Mouse (Mus musculus) midbrain, embryonic 12.5 days (tissue): ENCODE measurements around the gene Sumo2. TPM values are rescaled to one million over a fixed set of nuclear protein-coding genes. Genes with fewer than 3 reads are reported as not detected.

Experiments
- ATAC-seq: fragments of 200-750 bp; cut with Nextera tagmentation; 2 replicates; pipeline ENCODE4 v1.8.0; 2017; ENCODE audit warnings: low read depth, moderate TSS enrichment, moderate library complexity; ENCODE audit not compliant: low FRiP score
- H3K27ac ChIP-seq: fragments of 300-500 bp; sonication (generic); replicated peaks from 2 replicates; pipeline ENCODE4 v1.5.1; 2016; ENCODE audit warnings: mild to moderate bottlenecking
- H3K27me3 ChIP-seq: fragments of 300-500 bp; sonication (generic); 2 replicates; pipeline ENCODE4 v1.6.1; 2016; ENCODE audit warnings: mild to moderate bottlenecking
- H3K36me3 ChIP-seq: fragments of 300-500 bp; sonication (generic); 2 replicates; pipeline ENCODE4 v1.6.1; 2016
- H3K4me1 ChIP-seq: fragments of 300-500 bp; sonication (generic); 2 replicates; pipeline ENCODE4 v1.6.1; 2016
- H3K4me2 ChIP-seq: fragments of 300-500 bp; sonication (generic); replicated peaks from 2 replicates; pipeline ENCODE4 v1.6.1; 2016; ENCODE audit warnings: mild to moderate bottlenecking, moderate library complexity
- H3K4me3 ChIP-seq: fragments of 300-500 bp; sonication (generic); 2 replicates; pipeline ENCODE4 v1.5.1; 2016; ENCODE audit warnings: mild to moderate bottlenecking
- H3K9ac ChIP-seq: fragments of 300-500 bp; sonication (generic); replicated peaks from 2 replicates; pipeline ENCODE4 v1.6.1; 2016; ENCODE audit warnings: mild to moderate bottlenecking, moderate library complexity
- H3K9me3 ChIP-seq: fragments of 300-500 bp; sonication (generic); 2 replicates; pipeline ENCODE4 v1.6.1; 2016; ENCODE audit warnings: mild to moderate bottlenecking
- WGBS: fragments of 180-500 bp; shearing (Covaris S2); methylation state at CpG from one replicate; pipeline ENCODE4 v1.1.7; 2016; 5-methylcytosine and 5-hydroxymethylcytosine counted together
- polyA plus RNA-seq: library from polyadenylated mRNA; unstranded; fragments of >200 nt; fragmentation: Nextera tagmentation; extraction: Ambion mirVana; gene quantifications from 2 replicates; pipeline ENCODE4 v1.2.1, GENCODE M21; 2016

Sumo2 gene
- 1,412 and 1,429 TPM in 2 replicates for polyA plus RNA-seq

- no peaks in the 10 kb centered on the region for H3K27me3 ChIP-seq
- WGBS = 2% methylated on average over 51 of the region's 70 CpGs
- no peaks in the 10 kb centered on the region for H3K9me3 ChIP-seq
- peak within 1 kb of the TSS; percentile 90 for H3K9ac ChIP-seq
- peak within 1 kb of the TSS; percentile 77 for H3K4me3 ChIP-seq
- H3K27ac ChIP-seq = peak within 1 kb of the TSS; percentile 100
- peak; percentile 92 for ATAC-seq
- H3K36me3 ChIP-seq = peaks cover 25% of the 10 kb centered on the region
- H3K4me1 ChIP-seq = peaks cover 17% of the 10 kb centered on the region
- peak within 1 kb of the TSS; percentile 69 for H3K4me2 ChIP-seq
Measured at GRCm38 (mm10) chr11:115536038-115536681, at the start of gene Sumo2. Gene Sumo2, minus strand, starts transcription at chr11:115536276.

- 89% methylated on average over 7 of the region's 7 CpGs for WGBS
- Histone ChIP-seq H3K4me3 (no peak overlapping the region), H3K9ac (no peak overlapping the region), H3K4me1 (no peaks in the 10 kb centered on the region), H3K4me2 (no peak overlapping the region), H3K9me3 (no peaks in the 10 kb centered on the region), H3K27me3 (no peaks in the 10 kb centered on the region), H3K27ac (no peak overlapping the region), H3K36me3 (peaks cover 96% of the 10 kb centered on the region)
- ATAC-seq = no peak
Measured at GRCm38 (mm10) chr11:115585573-115586100, 49.6 kb upstream of the Sumo2 start.

DNA sequence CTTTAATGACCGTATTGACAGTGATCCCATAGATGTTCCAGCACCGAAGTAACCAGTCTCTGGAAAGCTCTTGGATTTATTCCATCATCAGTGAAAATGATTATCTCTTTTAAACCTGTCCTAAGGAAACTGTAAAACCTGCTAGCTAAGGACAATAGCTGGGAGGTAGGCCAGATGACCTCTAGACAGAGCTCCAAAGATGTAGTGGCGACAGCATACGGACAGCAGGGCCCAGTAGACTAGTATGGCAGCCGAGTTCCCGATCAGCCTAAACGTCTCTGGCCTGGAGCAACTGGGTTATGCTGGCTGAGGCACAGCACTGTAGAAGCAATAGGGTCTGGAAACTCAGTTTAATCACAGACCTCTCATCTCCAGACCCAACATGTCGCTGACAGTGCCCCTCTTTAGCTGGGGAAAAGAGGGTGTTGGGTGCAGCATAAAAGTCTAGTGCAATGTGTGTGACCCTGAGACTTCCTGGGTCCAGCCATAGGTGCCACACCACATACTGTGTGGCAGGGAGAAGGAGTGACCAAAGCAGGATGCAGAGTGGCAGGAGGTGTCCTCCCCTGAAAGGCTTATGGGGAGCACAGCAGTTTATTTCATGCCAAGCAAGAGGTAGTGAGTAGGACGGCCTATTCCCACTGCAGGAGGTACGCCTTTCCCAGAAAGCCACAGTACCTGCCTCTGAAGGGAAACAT lies 48.4 kb upstream of the Sumo2 start:
- no peak for ATAC-seq

GRCm38 (mm10) chr11:115582913-115583606 lies 47.0 kb upstream of the Sumo2 start:
- Histone ChIP-seq H3K27me3 (no peaks in the 10 kb centered on the region), H3K36me3 (peaks cover 96% of the 10 kb centered on the region), H3K9ac (no peak overlapping the region), H3K9me3 (no peaks in the 10 kb centered on the region), H3K4me2 (no peak overlapping the region), H3K4me3 (no peak overlapping the region), H3K27ac (no peak overlapping the region), H3K4me1 (no peaks in the 10 kb centered on the region)
- ATAC-seq = no peak
- WGBS = 84% methylated on average over 10 of the region's 10 CpGs

More for the DNA sequence above, 48.4 kb upstream of the Sumo2 start:
- H3K4me2 ChIP-seq = no peak overlapping the region
- no peak overlapping the region for H3K27ac ChIP-seq
- no peaks in the 10 kb centered on the region for H3K27me3 ChIP-seq
- peaks cover 92% of the 10 kb centered on the region for H3K36me3 ChIP-seq
- H3K4me1 ChIP-seq = no peaks in the 10 kb centered on the region
- WGBS = 90% methylated on average over 10 of the region's 10 CpGs
- H3K4me3 ChIP-seq = no peak overlapping the region
- no peaks in the 10 kb centered on the region for H3K9me3 ChIP-seq
- H3K9ac ChIP-seq = no peak overlapping the region

DNA sequence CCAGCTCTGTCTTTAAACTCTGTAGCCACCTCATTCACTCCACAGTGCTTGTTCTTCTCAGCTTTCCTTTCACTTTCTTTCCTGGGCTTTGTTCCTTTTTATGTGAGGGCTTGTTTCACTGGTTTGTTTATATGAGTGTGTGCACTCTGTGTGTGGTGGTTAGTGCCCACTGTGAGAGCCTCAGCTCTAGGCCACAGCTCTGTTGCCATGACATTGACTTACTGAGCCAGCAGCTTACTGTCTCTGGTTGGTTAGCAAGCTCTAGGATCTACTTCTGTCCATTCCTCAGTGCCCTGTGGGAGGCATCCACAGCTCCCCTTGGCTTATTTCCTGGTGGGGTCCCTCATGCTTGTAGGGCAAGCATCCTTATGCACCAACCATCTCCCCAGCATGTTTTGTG lies 43.0 kb upstream of the Sumo2 start:
- Histone ChIP-seq H3K9ac (no peak overlapping the region), H3K27ac (no peak overlapping the region), H3K27me3 (no peaks in the 10 kb centered on the region), H3K4me3 (no peak overlapping the region), H3K9me3 (no peaks in the 10 kb centered on the region), H3K4me1 (no peaks in the 10 kb centered on the region), H3K4me2 (no peak overlapping the region), H3K36me3 (peaks cover 72% of the 10 kb centered on the region)
- ATAC-seq = no peak

GRCm38 (mm10) chr11:115564961-115565360 lies 28.9 kb upstream of the Sumo2 start:
- peak overlapping the region; percentile 83 for H3K9ac ChIP-seq
- H3K36me3 ChIP-seq = peaks cover 39% of the 10 kb centered on the region
- WGBS = 21% methylated on average over 7 of the region's 7 CpGs
- H3K9me3 ChIP-seq = no peaks in the 10 kb centered on the region
- H3K27ac ChIP-seq = no peak overlapping the region
- H3K4me1 ChIP-seq = peaks cover 13% of the 10 kb centered on the region
- H3K4me3 ChIP-seq = peak overlapping the region; percentile 88
- no peak for ATAC-seq
- no peaks in the 10 kb centered on the region for H3K27me3 ChIP-seq
- peak overlapping the region; percentile 86 for H3K4me2 ChIP-seq

- no peaks in the 10 kb centered on the region for H3K9me3 ChIP-seq
- H3K9ac ChIP-seq = peak within 1 kb of the TSS; percentile 83
- H3K4me1 ChIP-seq = peaks cover 13% of the 10 kb centered on the region
- H3K4me2 ChIP-seq = peak within 1 kb of the TSS; percentile 86
- ATAC-seq = peak; percentile 91
- H3K27me3 ChIP-seq = no peaks in the 10 kb centered on the region
- H3K27ac ChIP-seq = peak within 1 kb of the TSS; percentile 78
- H3K36me3 ChIP-seq = peaks cover 31% of the 10 kb centered on the region
- peak within 1 kb of the TSS; percentile 88 for H3K4me3 ChIP-seq
- under 1% methylated on average over 42 of the region's 42 CpGs for WGBS
Measured at GRCm38 (mm10) chr11:115564064-115564809, 28.2 kb upstream of the Sumo2 start, which contains the start of gene Nup85. Gene Nup85, plus strand, starts transcription at chr11:115564434.

DNA sequence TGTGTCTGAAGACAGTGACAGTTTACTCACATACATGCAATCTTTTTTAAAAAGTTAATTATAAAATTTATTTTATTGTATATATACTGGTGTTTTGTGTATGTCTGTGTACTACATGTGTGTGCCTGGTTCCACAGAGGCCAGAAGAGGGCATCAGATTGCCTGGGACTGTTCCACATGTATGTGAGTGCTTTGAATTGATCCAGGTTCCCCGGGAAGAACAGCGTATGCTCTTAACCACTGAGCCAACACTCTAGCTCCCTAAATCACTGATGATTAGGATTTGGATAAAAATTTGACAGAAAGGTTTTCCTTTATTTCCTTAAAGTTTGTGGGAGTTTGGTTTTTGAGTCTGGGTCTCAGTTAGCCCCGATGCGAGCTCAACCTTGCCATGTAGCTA lies 27.3 kb upstream of the Sumo2 start:
- H3K4me2 ChIP-seq = peak overlapping the region; percentile 86
- no peaks in the 10 kb centered on the region for H3K9me3 ChIP-seq
- ATAC-seq = 0 out of 2 replicates have a peak, but pooled peaks have one; percentile 38
- peak overlapping the region; percentile 78 for H3K27ac ChIP-seq
- peaks cover 23% of the 10 kb centered on the region for H3K36me3 ChIP-seq
- peak overlapping the region; percentile 88 for H3K4me3 ChIP-seq
- peaks cover 13% of the 10 kb centered on the region for H3K4me1 ChIP-seq
- WGBS = 46% methylated on average over 4 of the region's 4 CpGs
- H3K27me3 ChIP-seq = no peaks in the 10 kb centered on the region
- H3K9ac ChIP-seq = peak overlapping the region; percentile 83

GRCm38 (mm10) chr11:115555717-115556116 lies 19.6 kb upstream of the Sumo2 start:
- H3K27me3 ChIP-seq = no peaks in the 10 kb centered on the region
- 79% methylated on average over 17 of the region's 17 CpGs for WGBS
- H3K4me3 ChIP-seq = no peak overlapping the region
- H3K4me1 ChIP-seq = no peaks in the 10 kb centered on the region
- no peak overlapping the region for H3K27ac ChIP-seq
- H3K9ac ChIP-seq = no peak overlapping the region
- ATAC-seq = no peak
- no peaks in the 10 kb centered on the region for H3K36me3 ChIP-seq
- no peaks in the 10 kb centered on the region for H3K9me3 ChIP-seq
- H3K4me2 ChIP-seq = no peak overlapping the region

DNA sequence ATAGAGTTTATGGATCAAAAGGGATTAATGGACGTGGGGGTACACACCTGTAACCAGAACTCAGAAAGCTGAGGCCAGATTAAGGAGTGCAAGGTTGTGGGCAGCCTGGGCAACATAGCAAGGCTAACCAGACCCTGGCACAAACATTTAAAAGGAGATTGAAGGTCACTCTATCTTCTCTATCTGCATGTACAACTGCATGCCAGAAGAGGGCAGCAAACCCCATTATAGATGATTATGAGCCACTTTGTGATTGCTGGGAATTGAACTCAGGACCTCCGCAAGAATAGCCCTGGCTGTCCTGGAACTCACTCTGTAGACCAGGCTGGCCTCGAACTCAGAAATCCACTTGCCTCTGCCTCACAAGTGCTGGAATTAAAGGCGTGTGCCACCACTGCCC lies 16.7 kb upstream of the Sumo2 start:
- ATAC-seq = no peak
- WGBS = 56% methylated on average over 4 of the region's 4 CpGs

GRCm38 (mm10) chr11:115543571-115543970 lies 7.5 kb upstream of the Sumo2 start:
- no peak for ATAC-seq
- Histone ChIP-seq H3K4me1 (no peaks in the 10 kb centered on the region), H3K27me3 (peaks cover 12% of the 10 kb centered on the region), H3K4me2 (no peak overlapping the region), H3K9ac (no peak overlapping the region), H3K9me3 (no peaks in the 10 kb centered on the region), H3K4me3 (no peak overlapping the region), H3K36me3 (no peaks in the 10 kb centered on the region), H3K27ac (no peak overlapping the region)
- WGBS = 86% methylated on average over 4 of the region's 4 CpGs

More for the DNA sequence above, 16.7 kb upstream of the Sumo2 start:
- Histone ChIP-seq H3K27me3 (no peaks in the 10 kb centered on the region), H3K4me3 (no peak overlapping the region), H3K27ac (no peak overlapping the region), H3K9ac (no peak overlapping the region), H3K4me2 (no peak overlapping the region), H3K4me1 (no peaks in the 10 kb centered on the region), H3K9me3 (no peaks in the 10 kb centered on the region), H3K36me3 (no peaks in the 10 kb centered on the region)
